Mouse (Mus musculus) embryo, embryonic 11 days (tissue): ENCODE data around the gene Fbxo47.
"Not testable (repeated sequence)": the region's sequence is repeated elsewhere in the genome, so short reads cannot be mapped to it uniquely, and the experiment has no call there.

ENCODE experiments used
- DNase-seq: peaks from one replicate; pipeline ENCODE4 v3.0.0-alpha.2; 2015

Fbxo47 gene

DNA sequence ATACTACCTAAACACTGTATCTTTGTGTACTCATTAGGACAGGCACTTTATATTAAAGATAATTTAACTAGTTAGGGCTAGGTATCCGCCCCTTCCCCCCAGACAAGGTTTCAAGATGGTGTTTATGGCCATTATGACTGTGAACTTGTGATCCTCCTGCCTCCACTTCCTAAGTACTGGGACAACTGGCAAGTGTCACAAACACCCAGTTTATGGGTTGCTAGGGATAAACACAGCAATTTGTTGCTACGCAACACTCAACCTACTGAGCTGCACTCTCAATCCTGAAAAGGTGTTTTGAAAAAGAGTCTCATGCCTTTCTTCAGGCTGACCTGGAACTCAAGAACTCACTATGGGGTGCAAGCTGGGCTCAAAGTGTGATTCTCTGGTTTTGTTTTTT, 6.6 kb downstream of the Fbxo47 start:
- DNase-seq: peak; percentile 10

DNA sequence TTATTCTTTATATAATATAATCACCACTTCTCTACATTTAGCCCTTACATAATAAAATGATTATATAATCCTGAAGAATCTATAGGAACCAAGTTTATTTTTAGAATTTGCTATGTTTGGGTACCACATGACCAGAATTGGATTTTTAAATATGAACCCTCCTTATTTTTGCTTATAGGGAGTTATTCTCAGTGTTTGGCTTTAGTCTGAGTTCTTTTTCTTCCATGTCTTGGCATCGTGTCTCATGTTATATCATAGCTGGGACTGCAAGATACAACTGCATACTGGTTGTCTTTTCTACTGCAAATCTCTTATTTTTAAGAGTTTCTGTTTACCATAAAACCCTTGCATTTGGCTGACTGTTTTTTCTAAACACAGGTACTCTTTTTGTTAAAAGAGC, 9.6 kb downstream of the Fbxo47 start:
- no peak for DNase-seq

- not testable (repeated sequence) for DNase-seq
These were observed 11.6 kb downstream of the Fbxo47 start for GRCm38 (mm10) chr11:97872378-97872777.

DNA sequence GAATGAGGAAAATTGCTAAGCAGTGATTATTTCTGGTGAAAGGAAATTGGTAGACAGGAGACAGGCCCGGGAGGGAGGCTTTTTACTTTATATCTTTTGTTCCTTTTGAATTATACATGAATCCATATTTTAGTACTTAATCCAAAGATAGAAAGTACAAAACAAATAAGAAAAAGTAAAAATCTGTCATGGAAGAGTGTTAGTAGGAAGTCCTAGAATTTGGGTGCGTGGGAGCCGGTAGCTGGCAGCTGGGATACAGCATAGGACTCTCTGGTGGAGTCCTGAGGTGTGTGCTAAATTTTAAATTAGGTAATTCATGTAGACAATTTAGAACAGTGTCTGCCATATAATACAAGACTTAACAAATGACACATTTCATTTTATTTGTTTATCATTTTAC, 16.4 kb downstream of the Fbxo47 start:
- DNase-seq: no peak

- DNase-seq: no peak
These were observed 17.7 kb downstream of the Fbxo47 start for GRCm38 (mm10) chr11:97866091-97866888.

DNA sequence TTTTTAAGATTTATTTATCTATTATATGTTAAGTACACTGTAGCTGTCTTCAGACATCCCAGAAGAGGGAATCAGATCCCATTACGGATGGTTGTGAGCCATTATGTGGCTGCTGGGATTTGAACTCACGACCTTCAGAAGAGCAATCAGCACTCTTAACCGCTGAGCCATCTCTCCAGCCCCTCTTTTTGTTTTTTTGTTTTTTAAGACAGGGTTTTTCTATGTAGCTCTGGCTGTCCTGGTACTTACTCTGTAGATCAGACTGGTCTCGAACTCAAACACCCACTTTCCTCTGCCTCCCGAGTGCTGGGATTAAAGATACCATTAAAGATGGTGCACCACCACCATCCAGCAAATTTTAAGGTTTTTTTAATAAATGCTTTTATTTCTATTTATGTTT, 18.5 kb downstream of the Fbxo47 start:
- no peak for DNase-seq

DNA sequence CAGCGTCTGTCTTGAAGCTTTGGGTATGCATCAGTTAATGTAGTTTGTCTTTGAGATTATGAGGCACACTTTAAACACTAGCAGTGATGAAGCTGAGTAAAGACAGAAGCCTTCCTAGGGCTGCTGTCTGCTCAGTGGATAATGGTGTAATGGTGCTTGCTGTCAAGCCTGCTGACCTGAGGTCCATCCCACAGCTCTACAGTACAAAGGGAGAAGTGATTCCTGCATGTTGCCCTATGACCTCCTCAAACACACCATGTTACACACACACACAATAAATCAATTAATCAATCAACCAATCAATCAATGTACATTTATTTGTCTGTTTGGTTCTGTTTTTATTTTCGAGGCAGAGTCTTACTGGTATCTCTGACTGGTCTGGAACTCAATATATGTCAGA, 21.8 kb downstream of the Fbxo47 start:
- DNase-seq: no peak

GRCm38 (mm10) chr11:97855473-97855872, 28.5 kb downstream of the Fbxo47 start:
- DNase-seq: no peak

- DNase-seq: no peak
These were observed 32.4 kb downstream of the Fbxo47 start for GRCm38 (mm10) chr11:97851601-97852000.

DNA sequence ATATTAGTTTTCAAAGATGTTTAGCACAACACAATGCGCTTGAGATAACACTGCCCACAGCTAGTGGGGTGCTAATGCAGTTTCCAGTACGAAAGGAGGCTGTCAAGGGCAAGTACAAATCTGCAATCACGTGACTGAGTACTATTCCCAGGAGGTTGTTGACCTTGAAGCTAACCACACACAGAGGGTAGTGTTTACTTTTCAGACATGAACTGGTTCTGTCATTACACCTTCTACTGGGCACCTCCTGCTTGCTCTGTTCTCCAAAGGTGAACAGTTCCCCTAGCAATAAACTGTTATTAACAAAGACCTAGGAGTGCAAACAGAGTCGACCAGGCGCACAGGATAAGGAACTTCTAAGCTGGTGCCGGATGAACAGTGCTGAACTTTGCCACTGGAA, 33.6 kb downstream of the Fbxo47 start:
- DNase-seq: no peak

DNA sequence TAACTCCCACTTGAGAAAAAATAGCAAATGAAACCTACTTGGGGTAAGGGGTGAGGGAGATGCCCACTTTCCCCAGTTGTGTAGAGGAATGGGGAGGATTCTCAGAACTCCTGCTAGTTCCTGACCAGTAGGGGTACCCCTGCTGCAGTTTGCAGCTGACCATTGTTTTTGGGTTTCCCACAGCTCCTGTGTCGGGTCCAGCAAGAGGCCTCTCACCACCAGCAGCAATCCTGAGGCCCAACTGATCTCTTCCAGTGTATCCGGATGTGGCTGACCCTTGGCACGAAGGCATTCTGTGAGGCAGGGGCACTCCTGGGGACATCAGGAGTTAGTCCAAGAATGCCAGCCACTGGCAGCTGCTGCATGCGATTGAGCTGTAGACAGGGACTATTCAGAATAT, 42.0 kb downstream of the Fbxo47 start:
- DNase-seq: peak; percentile 55

GRCm38 (mm10) chr11:97840991-97841661, 42.8 kb downstream of the Fbxo47 start:
- peak; percentile 92 for DNase-seq

- DNase-seq: peak; percentile 83
These were observed 43.4 kb downstream of the Fbxo47 start, which contains the start of gene B230217C12Rik for GRCm38 (mm10) chr11:97840539-97840954. Gene B230217C12Rik, plus strand, starts transcription at chr11:97840780.

GRCm38 (mm10) chr11:97840135-97840490, 43.8 kb downstream of the Fbxo47 start:
- no peak for DNase-seq

GRCm38 (mm10) chr11:97839441-97840134, 44.4 kb downstream of the Fbxo47 start:
- no peak for DNase-seq

GRCm38 (mm10) chr11:97838779-97839440, 45.0 kb downstream of the Fbxo47 start:
- no peak for DNase-seq

- no peak for DNase-seq
These were observed 46.3 kb downstream of the Fbxo47 start for GRCm38 (mm10) chr11:97837641-97838149.

GRCm38 (mm10) chr11:97837051-97837450, 46.9 kb downstream of the Fbxo47 start:
- DNase-seq: not testable (repeated sequence)

DNA sequence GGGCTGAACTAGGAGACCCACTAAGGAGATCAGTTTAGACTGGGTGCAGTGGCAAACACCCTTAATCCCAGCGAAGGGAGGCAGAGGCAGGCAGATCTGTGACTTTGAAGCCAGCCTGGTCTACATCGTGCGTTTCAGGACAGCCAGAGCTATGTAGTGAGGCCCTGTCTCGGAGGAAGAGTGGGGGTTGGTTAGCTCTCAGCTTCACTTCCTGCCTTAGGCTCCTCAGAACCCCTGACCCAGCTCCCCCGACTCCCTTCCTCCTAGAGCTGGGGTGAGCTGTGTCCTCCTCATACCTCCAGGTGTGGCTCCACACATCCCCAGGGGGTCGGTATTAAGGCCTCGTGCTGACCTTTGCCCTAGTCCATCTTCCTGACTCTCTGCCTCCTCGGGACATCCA, 47.4 kb downstream of the Fbxo47 start:
- no peak for DNase-seq

DNA sequence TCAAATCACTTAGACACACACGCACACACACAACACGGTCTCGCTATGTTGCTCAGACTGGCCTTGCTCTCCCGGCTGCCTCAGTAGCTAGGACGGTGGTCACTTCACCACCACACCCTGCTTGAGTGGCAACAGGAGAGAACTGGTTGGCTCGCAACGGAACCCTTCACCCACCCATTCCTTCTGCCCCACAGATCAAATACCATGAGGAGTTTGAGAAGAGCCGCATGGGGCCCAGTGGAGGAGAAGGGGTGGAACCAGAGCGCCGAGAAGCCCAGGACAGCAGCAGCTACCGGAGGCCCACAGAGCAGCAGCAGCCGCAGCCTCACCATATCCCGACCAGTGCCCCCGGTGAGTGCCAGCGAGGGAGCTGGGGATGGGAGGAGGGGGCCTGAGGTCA, 50.6 kb downstream of the Fbxo47 start:
- DNase-seq: no peak

DNA sequence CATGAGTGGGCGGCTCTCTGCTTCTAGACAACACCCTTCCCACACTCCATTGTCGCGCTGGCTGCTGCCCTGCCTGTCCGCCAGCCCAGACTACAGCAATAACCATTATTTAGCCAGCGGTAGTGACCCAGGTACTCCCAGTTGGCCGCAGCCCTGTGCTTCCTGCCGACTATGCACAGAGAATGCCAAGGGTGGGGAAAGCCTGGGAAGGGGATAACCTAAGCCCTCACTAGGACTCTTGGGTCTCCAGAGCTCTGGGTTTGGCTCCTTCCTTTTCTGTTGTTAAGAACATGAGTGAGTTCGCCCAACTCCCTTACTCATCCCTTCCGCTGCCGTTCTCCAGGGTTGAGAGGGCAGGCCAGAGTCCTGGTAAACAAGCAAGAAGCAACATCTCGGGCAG, 52.0 kb downstream of the Fbxo47 start:
- no peak for DNase-seq

GRCm38 (mm10) chr11:97830501-97830900, 53.5 kb downstream of the Fbxo47 start:
- DNase-seq: no peak

GRCm38 (mm10) chr11:97829913-97830476, 54.0 kb downstream of the Fbxo47 start:
- no peak for DNase-seq
